Mouse (Mus musculus) intestine, embryonic 14.5 days (tissue): Measurements from ENCODE around the gene Gm20767. TPM values are rescaled to one million over a fixed set of nuclear protein-coding genes. Genes with fewer than 3 reads are reported as not detected.
"Not testable (repeated sequence)": the region's sequence is repeated elsewhere in the genome, so short reads cannot be mapped to it uniquely, and the experiment has no call there.

Experiments used
- ATAC-seq: fragments of 200-750 bp; cut with Nextera tagmentation; replicated peaks from 2 replicates; pipeline ENCODE4 v1.8.0; 2017; ENCODE audit warnings: low read depth, moderate number of reproducible peaks, moderate TSS enrichment, moderate library complexity; ENCODE audit not compliant: low FRiP score, low TSS enrichment
- DNase-seq: peaks from one replicate; pipeline ENCODE4 v3.0.0-alpha.2; 2018; ENCODE audit warnings: low spot score
- H3K27ac ChIP-seq: fragments of 300-500 bp; sonication (generic); 2 replicates; pipeline ENCODE4 v1.5.1; 2014; ENCODE audit warnings: low read depth, mild to moderate bottlenecking, control low read depth
- H3K27me3 ChIP-seq: fragments of 300-500 bp; sonication (generic); replicated peaks from 2 replicates; pipeline ENCODE4 v1.6.1; 2014; ENCODE audit warnings: low read length, control low read depth; ENCODE audit not compliant: control insufficient read depth, insufficient read depth
- H3K36me3 ChIP-seq: fragments of 300-500 bp; sonication (generic); 2 replicates; pipeline ENCODE4 v1.6.1; 2014; ENCODE audit warnings: low read length, control low read depth; ENCODE audit not compliant: control insufficient read depth, insufficient read depth
- H3K4me1 ChIP-seq: fragments of 300-500 bp; sonication (generic); replicated peaks from 2 replicates; pipeline ENCODE4 v1.6.1; 2014; ENCODE audit warnings: low read length, control low read depth, mixed read lengths; ENCODE audit not compliant: control insufficient read depth, insufficient read depth
- H3K4me2 ChIP-seq: fragments of 300-500 bp; sonication (generic); 2 replicates; pipeline ENCODE4 v1.6.1; 2014; ENCODE audit warnings: low read length
- H3K4me3 ChIP-seq: fragments of 300-500 bp; sonication (generic); 2 replicates; pipeline ENCODE4 v1.5.1; 2014; ENCODE audit warnings: low read depth, low read length, control low read depth, mixed read lengths
- H3K9ac ChIP-seq: fragments of 300-500 bp; sonication (generic); 2 replicates; pipeline ENCODE4 v1.6.1; 2014; ENCODE audit warnings: mild to moderate bottlenecking, low read length
- H3K9me3 ChIP-seq: fragments of 300-500 bp; sonication (generic); 2 replicates; pipeline ENCODE4 v1.6.1; 2016; ENCODE audit warnings: low read length, control low read depth; ENCODE audit not compliant: control insufficient read depth
- WGBS: fragments of 180-500 bp; shearing (Covaris S2); extraction: QIAGEN DNeasy Blood & Tissue Kit; methylation state at CpG from one replicate; pipeline ENCODE4 v1.1.7; 2014; 5-methylcytosine and 5-hydroxymethylcytosine counted together
- polyA plus RNA-seq: library from polyadenylated mRNA; unstranded; fragments of >200 nt; fragmentation: Nextera tagmentation; extraction: Ambion mirVana; gene quantifications from 2 replicates; pipeline ENCODE4 v1.2.1, GENCODE M21; 2014

Gene Gm20767
- polyA plus RNA-seq, 1 experiment from 2014 or later = not detected

GRCm38 (mm10) chr13:120150589-120150988 lies 10.5 kb downstream of the Gm20767 start:
- not testable (repeated sequence) for H3K9me3 ChIP-seq, H3K27me3 ChIP-seq, H3K4me1 ChIP-seq, DNase-seq, ATAC-seq, H3K4me3 ChIP-seq, H3K4me2 ChIP-seq, H3K9ac ChIP-seq, H3K36me3 ChIP-seq, H3K27ac ChIP-seq
- 60% methylated on average over 3 of the region's 3 CpGs for WGBS

GRCm38 (mm10) chr13:120168301-120168700 lies 28.3 kb downstream of the Gm20767 start:
- not testable (repeated sequence) for H3K36me3 ChIP-seq, H3K9ac ChIP-seq, H3K27me3 ChIP-seq, H3K27ac ChIP-seq, H3K4me2 ChIP-seq, H3K4me1 ChIP-seq, DNase-seq, H3K9me3 ChIP-seq, ATAC-seq, H3K4me3 ChIP-seq
- 57% methylated on average over 5 of the region's 5 CpGs for WGBS

GRCm38 (mm10) chr13:120172133-120172532 lies 32.1 kb downstream of the Gm20767 start, which contains the start of gene Gm21818:
Gm21818 (plus strand) TSS chr13:120172433.
- not testable (repeated sequence) for ATAC-seq, H3K27ac ChIP-seq, H3K4me2 ChIP-seq, H3K9me3 ChIP-seq, DNase-seq, H3K4me3 ChIP-seq, H3K27me3 ChIP-seq, H3K36me3 ChIP-seq, H3K4me1 ChIP-seq, H3K9ac ChIP-seq
- 81% methylated on average over 4 of the region's 4 CpGs for WGBS

- ATAC-seq, H3K27ac ChIP-seq, DNase-seq, H3K27me3 ChIP-seq, H3K9me3 ChIP-seq, H3K9ac ChIP-seq, H3K36me3 ChIP-seq, H3K4me2 ChIP-seq, H3K4me3 ChIP-seq, H3K4me1 ChIP-seq: not testable (repeated sequence)
- WGBS = 74% methylated on average over 7 of the region's 8 CpGs
Measured at GRCm38 (mm10) chr13:120196189-120196821, 56.3 kb downstream of the Gm20767 start.

Other genes starting within 250 kb of the Gm20767 start
- not detected in 2 replicates for gene Tcstv1, start 245.5 kb upstream of the Gm20767 start, polyA plus RNA-seq
- gene Gm21761, start 211.0 kb upstream of the Gm20767 start, polyA plus RNA-seq = not detected in 2 replicates
- not detected in 2 replicates for gene B020031M17Rik, start 189.4 kb upstream of the Gm20767 start, polyA plus RNA-seq
- not detected in 2 replicates for gene Gm36079, start 113.2 kb upstream of the Gm20767 start, polyA plus RNA-seq
- gene Gm21188, start 88.1 kb upstream of the Gm20767 start, polyA plus RNA-seq = not detected in 2 replicates
- gene Gm21818, start 32.2 kb downstream of the Gm20767 start, polyA plus RNA-seq = not detected in 2 replicates
- gene Gm21762, start 75.7 kb downstream of the Gm20767 start, polyA plus RNA-seq = not detected in 2 replicates
- not detected in 2 replicates for gene Gm21731, start 98.9 kb downstream of the Gm20767 start, polyA plus RNA-seq
- not detected in 2 replicates for gene AF067061, start 122.9 kb downstream of the Gm20767 start, polyA plus RNA-seq
- 0.27 and 0.44 TPM in 2 replicates for gene BC147527, start 160.1 kb downstream of the Gm20767 start, polyA plus RNA-seq
- not detected in 2 replicates for gene Tcstv3, start 176.6 kb downstream of the Gm20767 start, polyA plus RNA-seq